Mouse (Mus musculus): ENCODE results near the gene Bahcc1. TPM values are rescaled to one million over a fixed set of nuclear protein-coding genes. Genes with fewer than 3 reads are reported as not detected.

Gene Bahcc1
- total RNA-seq (2015) (12.1 and 17.2 TPM in 2 replicates), total RNA-seq (2017) (3.9 and 5.4 TPM in 2 replicates)

- peak; percentile 67 for ATAC-seq (replicated peaks; ENCODE audit: poor library complexity)
These were observed at the start of gene Bahcc1 for GRCm38 (mm10) chr11:120232230-120233097. Gene Bahcc1, plus strand, starts transcription at chr11:120232947.

- no peak for ATAC-seq (replicated peaks; ENCODE audit: poor library complexity)
These were observed 49.6 kb upstream of the Bahcc1 start for GRCm38 (mm10) chr11:120183180-120183579.

- no peak for ATAC-seq (replicated peaks; ENCODE audit: poor library complexity)
These were observed 49.0 kb upstream of the Bahcc1 start for GRCm38 (mm10) chr11:120183708-120184107.

DNA sequence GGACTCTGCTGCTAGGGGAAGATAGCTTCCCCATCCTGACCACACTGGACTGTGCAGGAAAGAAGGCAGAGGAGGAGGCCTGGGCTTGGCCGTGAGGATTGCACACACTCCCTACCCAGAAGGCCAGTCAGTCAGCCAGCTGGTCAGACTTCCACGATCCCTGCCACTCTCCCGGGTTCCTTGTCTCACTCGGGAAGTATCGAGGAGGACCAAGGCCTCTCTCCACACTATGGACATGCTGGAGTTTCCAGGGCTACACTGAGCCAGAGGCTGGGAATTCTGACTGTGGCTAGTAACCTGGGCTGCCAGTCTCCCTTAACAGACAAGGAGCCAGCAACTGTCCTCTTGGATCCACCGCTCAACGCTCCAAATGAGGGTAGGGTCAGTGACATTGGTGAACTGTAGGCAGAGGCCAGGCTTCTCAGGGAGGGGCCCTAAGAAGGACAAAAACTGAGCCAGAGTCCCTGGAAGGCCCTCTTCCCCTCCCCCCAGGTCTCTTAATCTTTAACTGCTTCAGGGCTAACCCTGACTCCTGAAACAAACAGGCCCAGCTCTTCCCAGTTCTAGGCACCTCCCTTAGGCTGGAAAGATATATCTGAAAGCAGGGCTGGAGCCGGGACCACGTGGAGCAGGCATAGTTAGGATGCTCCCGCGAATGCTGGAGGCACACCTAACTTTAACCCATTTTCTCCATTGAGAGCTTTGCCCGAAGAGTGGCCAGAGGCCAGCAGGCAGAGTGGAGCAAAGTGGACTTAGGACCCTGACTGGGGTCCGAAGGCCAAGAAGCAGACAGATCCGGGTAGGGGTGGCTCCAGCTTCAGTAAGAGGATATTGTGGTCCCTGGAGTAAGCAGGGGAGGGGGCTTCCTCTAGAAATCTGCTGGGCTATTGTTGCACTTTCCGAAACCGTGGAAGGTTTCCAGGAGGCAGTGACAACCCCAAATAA, 48.1 kb upstream of the Bahcc1 start:
- ATAC-seq (replicated peaks; ENCODE audit: poor library complexity), result no peak

DNA sequence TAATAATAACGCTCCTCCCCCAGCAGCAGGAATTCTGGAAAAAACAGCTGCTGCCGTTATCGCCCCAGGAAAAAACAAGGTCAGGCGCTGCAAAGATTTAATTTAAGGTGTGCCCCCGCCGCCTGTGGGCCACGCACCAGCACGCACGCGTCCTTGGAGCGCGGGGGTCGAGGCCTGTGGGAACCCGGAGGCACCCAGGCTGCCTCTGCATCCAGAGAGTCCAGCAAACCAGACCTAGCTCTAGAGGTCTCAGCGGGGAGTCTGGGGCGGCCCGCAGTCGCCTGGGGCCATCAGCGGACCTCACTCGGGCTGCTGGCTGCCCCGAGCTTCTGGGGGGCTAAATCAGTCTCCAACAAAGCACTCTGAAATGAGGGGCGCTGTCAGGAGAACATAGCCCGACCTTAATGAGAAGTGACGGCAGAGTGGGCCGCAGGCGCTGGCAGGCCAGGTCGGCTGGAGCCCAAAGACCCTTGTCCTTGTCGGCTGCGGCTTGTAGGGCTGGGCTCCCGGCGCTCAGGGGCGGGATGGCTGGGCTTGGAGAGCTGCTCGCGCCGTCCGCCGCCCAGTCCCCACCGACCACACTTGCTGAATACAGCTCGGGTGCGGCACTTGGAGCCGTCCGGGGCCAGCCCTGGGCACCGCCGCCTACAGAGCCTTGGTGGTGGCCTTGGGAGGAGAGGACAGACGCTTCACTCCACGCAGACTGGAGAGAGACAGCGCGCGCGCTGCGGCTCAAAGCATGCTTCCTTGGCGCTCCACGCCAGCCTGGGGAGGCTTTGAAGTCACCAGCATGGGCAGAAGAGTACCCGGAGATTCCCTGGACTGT, 47.2 kb upstream of the Bahcc1 start:
- ATAC-seq (replicated peaks; ENCODE audit: poor library complexity), result no peak

DNA sequence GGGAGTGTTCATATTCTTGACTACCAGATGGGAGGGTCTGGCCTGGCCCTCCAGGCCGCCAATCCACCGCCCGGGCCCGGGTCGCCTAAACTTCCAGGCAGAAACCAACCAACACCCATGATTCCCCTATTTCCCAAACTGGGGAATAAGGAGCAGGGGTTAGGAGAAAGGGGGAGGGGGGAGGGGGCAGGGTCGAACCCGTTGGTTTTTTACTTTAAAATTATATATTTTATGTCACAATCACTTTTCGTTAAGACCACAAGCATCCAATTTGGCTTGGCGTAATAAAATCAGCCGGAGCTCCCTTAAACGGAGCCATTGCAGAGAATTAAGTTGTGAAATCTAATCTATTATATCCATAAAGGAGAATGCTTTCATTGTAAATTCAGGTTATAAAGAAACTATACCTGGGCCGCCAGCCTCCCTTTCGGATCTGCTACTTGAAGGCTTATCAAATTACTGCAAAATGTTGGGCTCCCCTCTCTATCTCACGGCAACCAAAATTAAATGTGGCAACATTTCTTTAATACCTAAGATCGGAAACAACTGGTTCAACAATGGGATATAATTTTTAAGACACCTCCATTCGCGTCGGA, 46.5 kb upstream of the Bahcc1 start:
- no peak for ATAC-seq (replicated peaks; ENCODE audit: poor library complexity)

- no peak for ATAC-seq (replicated peaks; ENCODE audit: poor library complexity)
These were observed 45.9 kb upstream of the Bahcc1 start for GRCm38 (mm10) chr11:120186821-120187235.

- no peak for ATAC-seq (replicated peaks; ENCODE audit: poor library complexity)
These were observed 45.3 kb upstream of the Bahcc1 start for GRCm38 (mm10) chr11:120187236-120188101.

GRCm38 (mm10) chr11:120188102-120188480, 44.7 kb upstream of the Bahcc1 start:
- ATAC-seq (replicated peaks; ENCODE audit: poor library complexity), result no peak

DNA sequence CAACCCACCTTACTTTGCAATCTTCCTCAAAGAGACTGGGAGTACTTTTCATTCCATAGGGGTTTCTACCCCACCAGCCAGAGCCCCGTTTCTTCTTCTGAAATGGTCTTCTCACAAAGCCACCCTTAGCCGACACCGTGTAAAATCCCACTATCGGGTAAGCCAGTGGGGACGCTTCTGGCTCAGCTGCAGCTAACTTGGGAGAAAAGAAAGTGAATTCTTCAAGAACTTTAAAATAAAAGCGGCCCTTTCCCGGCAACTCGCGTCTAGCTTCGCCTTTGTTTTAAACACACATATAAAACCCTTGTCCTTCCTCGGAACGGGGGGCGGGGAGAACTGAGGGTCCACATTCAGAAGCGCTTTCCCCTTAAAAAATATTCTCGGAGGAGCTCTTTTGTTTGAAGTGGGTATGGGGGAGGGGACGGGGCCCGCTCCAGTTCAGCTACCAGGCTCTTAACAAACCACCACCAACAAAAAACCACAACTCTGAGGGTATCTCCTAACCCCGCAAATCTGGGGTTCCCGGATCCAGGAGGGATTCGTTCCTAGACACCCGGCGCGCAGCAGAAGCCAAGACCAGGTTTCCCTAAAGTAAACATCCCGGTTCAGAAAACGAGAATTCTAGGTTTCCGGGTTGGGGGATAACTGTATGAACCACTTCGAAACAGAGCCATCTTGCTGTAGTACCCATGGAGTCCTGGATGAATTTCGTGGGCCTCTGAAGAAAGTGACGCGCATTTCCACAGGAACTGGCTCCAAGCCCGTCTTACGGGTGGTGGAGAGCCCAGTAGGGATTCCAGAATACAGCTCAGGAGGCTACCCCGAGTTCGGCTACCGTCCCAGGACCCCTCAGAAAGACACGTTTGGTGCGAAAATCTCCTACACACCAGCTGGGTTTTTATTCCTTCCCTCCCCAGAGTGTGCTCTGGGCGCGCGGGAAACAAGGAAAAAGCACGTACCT, 44.0 kb upstream of the Bahcc1 start:
- no peak for ATAC-seq (replicated peaks; ENCODE audit: poor library complexity)

- ATAC-seq (replicated peaks; ENCODE audit: poor library complexity), result peak; percentile 98
These were observed 43.1 kb upstream of the Bahcc1 start for GRCm38 (mm10) chr11:120189459-120190312.

GRCm38 (mm10) chr11:120190526-120191412, 42.0 kb upstream of the Bahcc1 start:
- no peak for ATAC-seq (replicated peaks; ENCODE audit: poor library complexity)

GRCm38 (mm10) chr11:120198831-120199230, 33.9 kb upstream of the Bahcc1 start:
- no peak for ATAC-seq (replicated peaks; ENCODE audit: poor library complexity)

DNA sequence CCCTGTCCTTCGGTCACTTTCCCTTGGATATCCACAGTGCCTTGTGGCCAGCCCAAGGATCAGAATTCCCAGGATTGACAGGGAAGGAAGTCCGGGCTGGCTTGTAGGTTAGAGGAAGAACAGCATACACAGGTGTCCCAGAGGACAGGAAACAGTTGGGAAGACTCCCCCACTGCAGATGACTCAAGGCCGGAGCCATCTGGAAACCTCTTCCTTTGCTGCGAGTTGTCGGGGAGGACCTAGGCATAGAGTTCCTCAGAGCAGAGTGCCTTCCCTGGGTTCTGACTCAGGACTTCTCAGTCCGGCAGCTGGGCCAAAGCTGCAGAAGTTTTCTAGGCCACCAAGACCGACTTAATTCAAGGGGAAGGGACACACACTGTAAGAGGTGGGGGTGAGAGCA, 33.0 kb upstream of the Bahcc1 start:
- ATAC-seq (replicated peaks; ENCODE audit: poor library complexity), result no peak

DNA sequence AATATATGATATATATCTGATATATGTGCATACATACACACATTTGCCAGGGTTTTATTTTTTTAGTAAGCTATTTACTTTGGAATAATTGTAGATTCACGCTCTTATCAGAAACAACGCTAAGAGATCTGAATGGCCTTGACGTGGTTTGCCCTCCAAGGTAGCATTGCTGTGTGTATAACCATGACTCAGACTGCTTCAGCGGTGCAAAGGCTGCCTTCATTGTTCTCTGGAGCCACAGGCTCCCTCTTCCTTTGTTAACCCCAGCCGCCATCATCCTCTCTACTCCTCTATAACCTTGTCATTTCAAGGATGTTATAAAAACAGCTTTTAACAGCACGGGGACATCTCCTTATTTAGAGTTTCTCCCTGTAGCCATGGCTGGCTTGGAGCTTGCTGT, 32.1 kb upstream of the Bahcc1 start:
- no peak for ATAC-seq (replicated peaks; ENCODE audit: poor library complexity)

GRCm38 (mm10) chr11:120204200-120204599, 28.5 kb upstream of the Bahcc1 start:
- ATAC-seq (replicated peaks; ENCODE audit: poor library complexity), result no peak

Data from megakaryocyte progenitor cell, adult 5-6 weeks (primary cell).